Mouse (Mus musculus) hindbrain, embryonic 11.5 days (tissue): Measurements from ENCODE around the gene Hip1. TPM values are rescaled to one million over a fixed set of nuclear protein-coding genes. Genes with fewer than 3 reads are reported as not detected.

Experiments
- ATAC-seq: fragments of 200-750 bp; cut with Nextera tagmentation; 2 replicates; pipeline ENCODE4 v1.8.0; 2017; ENCODE audit warnings: mild to moderate bottlenecking, moderate TSS enrichment, moderate library complexity; ENCODE audit not compliant: low FRiP score
- DNase-seq: peaks from one replicate; pipeline ENCODE4 v3.0.0-alpha.2; 2015; ENCODE audit warnings: low spot score
- H3K27ac ChIP-seq: fragments of 300-500 bp; sonication (generic); 2 replicates; pipeline ENCODE4 v1.5.1; 2014; ENCODE audit warnings: mild to moderate bottlenecking, low read depth, low read length
- H3K27me3 ChIP-seq: fragments of 300-500 bp; sonication (generic); 2 replicates; pipeline ENCODE4 v1.6.1; 2014; ENCODE audit warnings: mild to moderate bottlenecking, low read length, moderate library complexity, mixed read lengths; ENCODE audit not compliant: control insufficient read depth, insufficient read depth
- H3K36me3 ChIP-seq: fragments of 300-500 bp; sonication (generic); 2 replicates; pipeline ENCODE4 v1.6.1; 2014; ENCODE audit warnings: mild to moderate bottlenecking, low read length, moderate library complexity, mixed read lengths; ENCODE audit not compliant: control insufficient read depth, insufficient read depth
- H3K4me1 ChIP-seq: fragments of 300-500 bp; sonication (generic); replicated peaks from 2 replicates; pipeline ENCODE4 v1.6.1; 2014; ENCODE audit warnings: low read length, mixed read lengths; ENCODE audit not compliant: control insufficient read depth, insufficient read depth
- H3K4me2 ChIP-seq: fragments of 300-500 bp; sonication (generic); replicated peaks from 2 replicates; pipeline ENCODE4 v1.6.1; 2014; ENCODE audit warnings: mild to moderate bottlenecking, low read depth, low read length
- H3K4me3 ChIP-seq: fragments of 300-500 bp; sonication (generic); 2 replicates; pipeline ENCODE4 v1.5.1; 2014; ENCODE audit warnings: low read depth, low read length
- H3K9ac ChIP-seq: fragments of 300-500 bp; sonication (generic); 2 replicates; pipeline ENCODE4 v1.6.1; 2014; ENCODE audit warnings: low read depth, low read length
- H3K9me3 ChIP-seq: fragments of 300-500 bp; sonication (generic); 2 replicates; pipeline ENCODE4 v1.6.1; 2016; ENCODE audit warnings: low read length; ENCODE audit not compliant: control insufficient read depth
- WGBS: fragments of 180-500 bp; shearing (Covaris S2); extraction: QIAGEN DNeasy Blood & Tissue Kit; methylation state at CpG from one replicate; pipeline ENCODE4 v1.1.7; 2014; 5-methylcytosine and 5-hydroxymethylcytosine counted together
- polyA plus RNA-seq: library from polyadenylated mRNA; unstranded; fragments of >200 nt; fragmentation: Nextera tagmentation; extraction: Ambion mirVana; gene quantifications from 2 replicates; pipeline ENCODE4 v1.2.1, GENCODE M21; 2014

The Hip1 gene
- polyA plus RNA-seq, 1 experiment from 2014 or later = 50.0 TPM

GRCm38 (mm10) chr5:135428786-135429185, 116.1 kb downstream of the Hip1 start:
- Histone ChIP-seq H3K27me3 (no peaks in the 10 kb centered on the region), H3K36me3 (peaks cover 24% of the 10 kb centered on the region), H3K4me2 (no peak overlapping the region), H3K9ac (no peak overlapping the region), H3K27ac (no peak overlapping the region), H3K4me3 (no peak overlapping the region), H3K9me3 (no peaks in the 10 kb centered on the region), H3K4me1 (no peaks in the 10 kb centered on the region)
- no peak for ATAC-seq
- DNase-seq = peak; percentile 20
- 74% methylated on average over 5 of the region's 5 CpGs for WGBS

- WGBS = 92% methylated on average over 9 of the region's 9 CpGs
- ATAC-seq = no peak
These were observed 134.7 kb downstream of the Hip1 start for GRCm38 (mm10) chr5:135410266-135410665.

GRCm38 (mm10) chr5:135408114-135408513, 136.8 kb downstream of the Hip1 start:
- H3K27me3 ChIP-seq = no peaks in the 10 kb centered on the region
- H3K4me3 ChIP-seq = no peak overlapping the region
- DNase-seq (no peak), ATAC-seq (no peak)
- no peaks in the 10 kb centered on the region for H3K4me1 ChIP-seq
- WGBS = 87% methylated on average over 4 of the region's 4 CpGs
- H3K9ac ChIP-seq = no peak overlapping the region
- H3K9me3 ChIP-seq = no peaks in the 10 kb centered on the region
- H3K4me2 ChIP-seq = no peak overlapping the region
- no peak overlapping the region for H3K27ac ChIP-seq
- H3K36me3 ChIP-seq = peaks cover 2% of the 10 kb centered on the region; the same call in 1 of the 2 replicates

More at GRCm38 (mm10) chr5:135410266-135410665, 134.7 kb downstream of the Hip1 start:
- no peak overlapping the region for H3K27ac ChIP-seq
- DNase-seq = no peak
- no peak overlapping the region for H3K9ac ChIP-seq
- H3K9me3 ChIP-seq = no peaks in the 10 kb centered on the region
- no peak overlapping the region for H3K4me3 ChIP-seq
- H3K4me1 ChIP-seq = no peaks in the 10 kb centered on the region
- no peaks in the 10 kb centered on the region for H3K27me3 ChIP-seq
- peaks cover 12% of the 10 kb centered on the region for H3K36me3 ChIP-seq
- no peak overlapping the region for H3K4me2 ChIP-seq

GRCm38 (mm10) chr5:135405437-135405836, 139.5 kb downstream of the Hip1 start:
- H3K9me3 ChIP-seq = no peaks in the 10 kb centered on the region
- no peak for ATAC-seq
- 84% methylated on average over 9 of the region's 9 CpGs for WGBS

GRCm38 (mm10) chr5:135404623-135405022, 140.3 kb downstream of the Hip1 start:
- Histone ChIP-seq H3K4me3 (no peak overlapping the region), H3K27ac (no peak overlapping the region), H3K27me3 (no peaks in the 10 kb centered on the region), H3K36me3 (no peaks in the 10 kb centered on the region), H3K4me1 (no peaks in the 10 kb centered on the region), H3K9me3 (no peaks in the 10 kb centered on the region), H3K4me2 (no peak overlapping the region), H3K9ac (no peak overlapping the region)
- WGBS = 42% methylated on average over 20 of the region's 20 CpGs
- ATAC-seq = no peak
- DNase-seq = peak; percentile 56

More at GRCm38 (mm10) chr5:135405437-135405836, 139.5 kb downstream of the Hip1 start:
- Histone ChIP-seq H3K4me2 (no peak overlapping the region), H3K36me3 (0 out of 2 replicates have a peak, but pooled peaks cover 2% of the 10 kb centered on the region), H3K9ac (no peak overlapping the region), H3K4me1 (no peaks in the 10 kb centered on the region), H3K4me3 (no peak overlapping the region), H3K27me3 (no peaks in the 10 kb centered on the region), H3K27ac (no peak overlapping the region)
- DNase-seq = no peak

GRCm38 (mm10) chr5:135400244-135400643, 144.7 kb downstream of the Hip1 start:
- Histone ChIP-seq H3K27me3 (no peaks in the 10 kb centered on the region), H3K9ac (no peak overlapping the region), H3K27ac (no peak overlapping the region), H3K4me1 (no peaks in the 10 kb centered on the region), H3K4me3 (no peak overlapping the region), H3K9me3 (no peaks in the 10 kb centered on the region), H3K36me3 (no peaks in the 10 kb centered on the region), H3K4me2 (no peak overlapping the region)
- ATAC-seq = no peak
- peak; percentile 90 for DNase-seq
- WGBS = 16% methylated on average over 2 of the region's 2 CpGs

- H3K9ac ChIP-seq = no peak overlapping the region
- no peak for ATAC-seq
- H3K4me2 ChIP-seq = no peak overlapping the region
- no peaks in the 10 kb centered on the region for H3K9me3 ChIP-seq
- 68% methylated on average over 6 of the region's 6 CpGs for WGBS
- no peaks in the 10 kb centered on the region for H3K36me3 ChIP-seq
- H3K4me3 ChIP-seq = no peak overlapping the region
- no peak overlapping the region for H3K27ac ChIP-seq
- H3K27me3 ChIP-seq = no peaks in the 10 kb centered on the region
- H3K4me1 ChIP-seq = no peaks in the 10 kb centered on the region
- DNase-seq = no peak
These were observed 145.5 kb downstream of the Hip1 start for GRCm38 (mm10) chr5:135399382-135399781.

- Histone ChIP-seq H3K4me3 (no peak overlapping the region), H3K36me3 (peaks cover 5% of the 10 kb centered on the region; the same call in 1 of the 2 replicates), H3K27ac (no peak overlapping the region), H3K9me3 (no peaks in the 10 kb centered on the region), H3K9ac (no peak overlapping the region), H3K4me2 (no peak overlapping the region), H3K4me1 (peaks cover 3% of the 10 kb centered on the region; the same call in 1 of the 2 replicates), H3K27me3 (no peaks in the 10 kb centered on the region)
- no peak for ATAC-seq
- DNase-seq = peak; percentile 59
- WGBS = 53% methylated on average over 5 of the region's 5 CpGs
These were observed 149.1 kb downstream of the Hip1 start for GRCm38 (mm10) chr5:135395826-135396225.

GRCm38 (mm10) chr5:135394004-135394823, 150.7 kb downstream of the Hip1 start, which contains the start of gene Pom121:
Gene Pom121, minus strand, starts transcription at chr5:135394546.
- Histone ChIP-seq H3K4me2 (peak within 1 kb of the TSS; percentile 75), H3K36me3 (peaks cover 8% of the 10 kb centered on the region; the same call in 1 of the 2 replicates), H3K27me3 (no peaks in the 10 kb centered on the region), H3K9ac (peak within 1 kb of the TSS; percentile 97), H3K4me3 (peak within 1 kb of the TSS; percentile 96), H3K9me3 (no peaks in the 10 kb centered on the region), H3K4me1 (peaks cover 3% of the 10 kb centered on the region; the same call in 1 of the 2 replicates), H3K27ac (peak within 1 kb of the TSS; percentile 86)
- ATAC-seq = peak; percentile 89
- DNase-seq = peak; percentile 94
- under 1% methylated on average over 109 of the region's 110 CpGs for WGBS
